Comparison of ENCODE assay signal across 26 mouse cellular contexts in genomic region chr16:76444668-76445067, GRCm38 (mm10).
DNase-seq lines count a peak whose midpoint lies in the region; ATAC-seq lines count a peak whose summit lies in the region.
"Had no signal": no experiment of that assay in that cellular context is flagged by ENCODE, and none has a peak within 500 bp of the region (broad histone marks: within the 10 kb centered on the region; RNA-seq: fewer than 3 reads in every experiment).

No protein-coding gene starts in this region.

- H3K4me2 ChIP-seq in stomach, embryonic 16.5 days (ENCODE audit: low read depth, low read length), result no peak overlapping the region
- H3K4me2 ChIP-seq: intestine, embryonic 15.5 days; limb, embryonic 12.5 days; liver, embryonic 15.5 days; neural tube, embryonic 15.5 days had no signal

- DNase-seq in heart, adult 9 months (ENCODE audit: low spot score in 2 of 2), result peak; percentile 30 to 34
- no peak for DNase-seq in heart, postnatal 10 days
- peak; percentile 88 for DNase-seq in 416B (ENCODE audit: low read depth)
- peak; percentile 8 for DNase-seq in NIH3T3 (ENCODE audit: low read depth)
- DNase-seq in right cerebral cortex, postnatal 25 days, result no peak
- no peak for DNase-seq in cerebellum, adult 8-10 months
- DNase-seq: adrenal gland, postnatal 36 days; B cell, adult 2 months; cerebellum, adult 9-11 months; gastrocnemius, postnatal 25 days; kidney, adult 9 months; kidney, postnatal 4 days; lung, postnatal 4 days; right cerebral cortex, adult 18-20 months; thymus, postnatal 14 days had no signal

- H3K27ac ChIP-seq in stomach, embryonic 16.5 days (ENCODE audit: low read length), result no peak overlapping the region
- H3K27ac ChIP-seq: forebrain, embryonic 10.5 days; hindbrain, embryonic 10.5 days; intestine, embryonic 15.5 days; limb, embryonic 12.5 days; liver, embryonic 15.5 days; midbrain, embryonic 10.5 days; neural tube, embryonic 15.5 days had no signal

- no peaks in the 10 kb centered on the region for H3K9me3 ChIP-seq in stomach, embryonic 16.5 days (replicated peaks; ENCODE audit: control insufficient read depth, low read length)
- H3K9me3 ChIP-seq: forebrain, embryonic 10.5 days; hindbrain, embryonic 10.5 days; intestine, embryonic 15.5 days; limb, embryonic 12.5 days; liver, embryonic 15.5 days; midbrain, embryonic 10.5 days; neural tube, embryonic 15.5 days had no signal

- H3K9ac ChIP-seq in stomach, embryonic 16.5 days (ENCODE audit: low read length), result no peak overlapping the region
- H3K9ac ChIP-seq: intestine, embryonic 15.5 days; limb, embryonic 12.5 days; liver, embryonic 15.5 days; neural tube, embryonic 15.5 days had no signal

- H3K4me3 ChIP-seq in stomach, embryonic 16.5 days (replicated peaks; ENCODE audit: low read length), result no peak overlapping the region
- H3K4me3 ChIP-seq: forebrain, embryonic 10.5 days; hindbrain, embryonic 10.5 days; intestine, embryonic 15.5 days; limb, embryonic 12.5 days; liver, embryonic 15.5 days; midbrain, embryonic 10.5 days; neural tube, embryonic 15.5 days had no signal

- no peaks in the 10 kb centered on the region for H3K27me3 ChIP-seq in stomach, embryonic 16.5 days (ENCODE audit: control insufficient read depth, insufficient read depth, low read length)
- H3K27me3 ChIP-seq: intestine, embryonic 15.5 days; limb, embryonic 12.5 days; liver, embryonic 15.5 days; neural tube, embryonic 15.5 days had no signal

- ATAC-seq in stomach, embryonic 16.5 days (ENCODE audit: insufficient read depth, low FRiP score), result peak; percentile 76; the same call in 1 of the 2 replicates
- ATAC-seq: forebrain, embryonic 16.5 days; hindbrain, embryonic 16.5 days; intestine, embryonic 15.5 days; midbrain, embryonic 16.5 days had no signal

- 59% methylated on average over 3 of the region's 3 CpGs for WGBS in stomach, embryonic 16.5 days

- no peaks in the 10 kb centered on the region for H3K4me1 ChIP-seq in stomach, embryonic 16.5 days (ENCODE audit: control insufficient read depth, insufficient read depth, low read length)
- H3K4me1 ChIP-seq: forebrain, embryonic 10.5 days; intestine, embryonic 15.5 days; limb, embryonic 12.5 days; neural tube, embryonic 15.5 days had no signal

- intact Hi-C loops in heart, postnatal 10 days (cut with DNase I), result no loop called here

- H3K36me3 ChIP-seq in stomach, embryonic 16.5 days (ENCODE audit: control insufficient read depth, insufficient read depth, low read length), result no peaks in the 10 kb centered on the region
- H3K36me3 ChIP-seq: forebrain, embryonic 10.5 days; hindbrain, embryonic 10.5 days; intestine, embryonic 15.5 days; limb, embryonic 12.5 days; liver, embryonic 15.5 days; midbrain, embryonic 10.5 days; neural tube, embryonic 15.5 days had no signal

Comparison
In these comparisons a context has a peak if more than half of its experiments do, and no peak if none do; other contexts are left out.
1. DNase-seq: peak in heart, adult 9 months (2 of 2), 416B (single experiment) and NIH3T3 (single experiment); none in heart, postnatal 10 days (0 of 2), right cerebral cortex, postnatal 25 days (single experiment) and cerebellum, adult 8-10 months (single experiment).